Mouse (Mus musculus) thymus, postnatal 25 days (tissue): ENCODE measurements around the gene 1700020N15Rik.
"Not testable (repeated sequence)": the region's sequence is repeated elsewhere in the genome, so short reads cannot be mapped to it uniquely, and the experiment has no call there.

Experiments used
- DNase-seq: peaks from one replicate; pipeline ENCODE4 v3.0.0; 2022

The 1700020N15Rik gene

GRCm38 (mm10) chrX:69945000-69945399, at the start of gene 1700020N15Rik:
Gene 1700020N15Rik (plus strand): TSS chrX:69945300.
- DNase-seq: not testable (repeated sequence)

- no peak for DNase-seq
Measured at GRCm38 (mm10) chrX:69976790-69977579, 31.9 kb downstream of the 1700020N15Rik start.
